Mouse (Mus musculus): ENCODE results near the gene Vwa3b. TPM values are rescaled to one million over a fixed set of nuclear protein-coding genes. Genes with fewer than 3 reads are reported as not detected.

Gene Vwa3b
- polyA plus RNA-seq, 1 experiment from 2014 or later: 0.42 TPM

DNA sequence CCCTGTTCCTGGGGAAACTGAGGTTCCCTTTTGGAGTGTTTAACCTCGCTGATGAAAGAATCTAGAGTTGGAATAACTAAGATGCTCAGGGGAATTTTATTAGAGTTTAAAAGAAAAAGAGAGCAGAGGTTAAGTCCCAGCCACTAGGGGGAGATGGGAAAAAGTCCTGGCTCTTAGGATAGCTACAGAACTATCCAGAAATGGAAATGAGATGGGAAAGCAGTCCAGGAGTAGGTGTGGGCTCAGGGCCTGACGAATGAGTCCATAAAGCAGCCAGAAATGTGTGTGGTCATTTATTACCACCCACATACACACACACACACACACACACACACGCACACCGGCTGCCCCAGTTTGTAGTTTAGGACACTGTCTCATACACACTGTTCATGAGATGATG, 168.2 kb downstream of the Vwa3b start:
- Histone ChIP-seq H3K4me3 (ENCODE audit: low read depth, low read length) (no peak overlapping the region), H3K9me3 (ENCODE audit: control insufficient read depth, low read length) (no peaks in the 10 kb centered on the region), H3K36me3 (ENCODE audit: control insufficient read depth, insufficient read depth, low read length) (no peaks in the 10 kb centered on the region), H3K4me2 (ENCODE audit: low read depth) (no peak overlapping the region), H3K4me1 (ENCODE audit: control insufficient read depth, insufficient read depth, low read length) (no peaks in the 10 kb centered on the region), H3K27me3 (ENCODE audit: control insufficient read depth, insufficient read depth, low read length) (no peaks in the 10 kb centered on the region), H3K27ac (ENCODE audit: low read depth, low read length) (no peak overlapping the region), H3K9ac (ENCODE audit: low read length) (no peak overlapping the region)
- 59% methylated on average over 4 of the region's 4 CpGs for whole genome bisulfite sequencing
- no peak for DNase-seq (ENCODE audit: low spot score)
- ATAC-seq (ENCODE audit: insufficient read depth, low FRiP score, low TSS enrichment): no peak

DNA sequence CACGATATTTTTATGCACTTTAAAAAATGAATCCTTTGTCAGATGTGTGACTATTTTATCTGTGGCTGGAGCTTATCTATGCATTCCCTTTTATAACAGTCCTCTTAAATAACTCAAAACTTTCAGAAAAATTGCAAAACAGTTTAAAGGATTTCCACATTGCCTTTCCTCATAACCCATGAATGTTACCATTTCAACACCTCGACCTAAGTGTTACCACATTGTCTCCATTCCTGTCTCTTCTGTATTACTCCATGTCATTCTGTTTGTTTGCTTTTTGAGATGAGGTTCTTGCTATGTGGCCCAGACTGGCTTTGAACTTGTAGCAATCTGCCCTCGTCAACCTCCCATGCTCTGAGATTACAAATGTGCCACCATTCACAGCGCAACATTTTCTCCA, 175.0 kb downstream of the Vwa3b start:
- WGBS: 92% methylated on average over 4 of the region's 4 CpGs
- Histone ChIP-seq H3K4me1 (ENCODE audit: control insufficient read depth, insufficient read depth, low read length) (no peaks in the 10 kb centered on the region), H3K36me3 (ENCODE audit: control insufficient read depth, insufficient read depth, low read length) (no peaks in the 10 kb centered on the region), H3K9ac (ENCODE audit: low read length) (no peak overlapping the region), H3K9me3 (ENCODE audit: control insufficient read depth, low read length) (no peaks in the 10 kb centered on the region), H3K27ac (ENCODE audit: low read depth, low read length) (no peak overlapping the region), H3K4me2 (ENCODE audit: low read depth) (no peak overlapping the region), H3K4me3 (ENCODE audit: low read depth, low read length) (no peak overlapping the region), H3K27me3 (ENCODE audit: control insufficient read depth, insufficient read depth, low read length) (no peaks in the 10 kb centered on the region)
- ATAC-seq (ENCODE audit: insufficient read depth, low FRiP score, low TSS enrichment): no peak
- no peak for DNase-seq (ENCODE audit: low spot score)

DNA sequence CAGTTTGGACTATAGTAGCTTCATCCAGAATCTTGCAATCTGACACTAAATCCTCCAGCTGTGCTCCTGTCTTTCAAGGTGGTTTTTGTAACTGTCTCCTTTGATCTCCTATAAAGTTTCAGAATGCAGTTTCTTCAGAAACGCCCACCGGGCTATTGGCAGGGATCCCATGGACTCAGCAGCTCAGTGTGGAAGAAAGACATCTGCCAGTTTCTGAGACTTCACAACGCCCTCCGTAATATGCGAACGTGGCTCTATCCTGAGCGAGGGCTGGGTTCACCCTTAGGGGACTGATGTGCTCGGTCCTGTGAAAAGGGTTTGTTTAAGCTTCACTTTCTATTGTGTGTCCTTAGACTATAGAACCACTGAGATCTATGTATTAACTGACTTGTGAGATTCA, 181.3 kb downstream of the Vwa3b start:
- Histone ChIP-seq H3K4me2 (ENCODE audit: low read depth) (no peak overlapping the region), H3K36me3 (ENCODE audit: control insufficient read depth, insufficient read depth, low read length) (no peaks in the 10 kb centered on the region), H3K27me3 (ENCODE audit: control insufficient read depth, insufficient read depth, low read length) (no peaks in the 10 kb centered on the region), H3K4me3 (ENCODE audit: low read depth, low read length) (no peak overlapping the region), H3K9me3 (ENCODE audit: control insufficient read depth, low read length) (no peaks in the 10 kb centered on the region), H3K27ac (ENCODE audit: low read depth, low read length) (no peak overlapping the region), H3K9ac (ENCODE audit: low read length) (no peak overlapping the region), H3K4me1 (ENCODE audit: control insufficient read depth, insufficient read depth, low read length) (no peaks in the 10 kb centered on the region)
- ATAC-seq (ENCODE audit: insufficient read depth, low FRiP score, low TSS enrichment) (no peak), DNase-seq (ENCODE audit: low spot score) (no peak)
- WGBS: 87% methylated on average over 8 of the region's 8 CpGs

DNA sequence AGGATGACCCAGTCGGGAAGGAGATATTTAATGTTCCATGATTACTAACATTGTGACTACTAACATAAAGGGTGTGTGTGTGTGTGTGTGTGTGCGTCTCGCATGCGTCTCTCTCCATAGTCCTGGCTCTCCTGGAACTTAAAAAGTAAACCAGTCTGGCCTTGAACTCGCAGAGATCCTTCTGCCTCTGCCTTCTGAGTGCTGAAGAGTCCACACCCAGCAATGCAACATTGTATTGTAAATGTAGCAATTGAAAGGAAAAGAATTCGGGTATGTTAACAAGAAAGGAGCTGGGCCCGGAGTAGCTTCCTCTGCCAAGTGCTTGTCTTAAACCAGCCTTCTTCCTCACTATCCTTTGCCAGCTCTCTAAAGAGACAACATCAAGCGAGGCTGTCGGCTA, 186.0 kb downstream of the Vwa3b start:
- Histone ChIP-seq H3K27ac (ENCODE audit: low read depth, low read length) (no peak overlapping the region), H3K9ac (ENCODE audit: low read length) (no peak overlapping the region), H3K9me3 (ENCODE audit: control insufficient read depth, low read length) (no peaks in the 10 kb centered on the region), H3K4me2 (ENCODE audit: low read depth) (no peak overlapping the region), H3K4me3 (ENCODE audit: low read depth, low read length) (no peak overlapping the region), H3K36me3 (ENCODE audit: control insufficient read depth, insufficient read depth, low read length) (no peaks in the 10 kb centered on the region), H3K4me1 (ENCODE audit: control insufficient read depth, insufficient read depth, low read length) (no peaks in the 10 kb centered on the region), H3K27me3 (ENCODE audit: control insufficient read depth, insufficient read depth, low read length) (no peaks in the 10 kb centered on the region)
- 89% methylated on average over 9 of the region's 9 CpGs for WGBS
- DNase-seq (ENCODE audit: low spot score) (no peak), ATAC-seq (ENCODE audit: insufficient read depth, low FRiP score, low TSS enrichment) (no peak)

DNA sequence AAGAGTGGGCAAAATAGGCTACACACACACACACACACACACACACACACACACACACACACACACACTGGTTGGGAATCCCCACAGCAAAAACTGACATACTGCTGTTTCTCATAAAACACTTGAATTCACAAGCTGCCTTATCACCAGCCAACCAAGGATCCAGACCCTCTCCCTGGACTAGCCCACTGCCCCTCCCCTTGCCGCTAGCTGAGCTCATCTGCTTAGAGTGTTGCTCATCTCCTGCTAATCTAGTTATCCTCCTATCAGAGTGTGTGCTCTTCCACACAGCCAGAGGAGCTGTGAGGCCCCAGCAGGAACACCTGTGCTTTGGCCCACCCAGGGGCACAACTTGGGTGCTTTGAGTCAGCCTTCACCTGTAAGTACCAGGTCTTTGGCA, 187.7 kb downstream of the Vwa3b start, which contains the start of gene Cnga3:
Gene Cnga3 (plus strand): TSS at position 291 of the 400 bp plus-strand sequence.
- Histone ChIP-seq H3K9ac (ENCODE audit: low read length) (no peak within 1 kb of the TSS), H3K27me3 (ENCODE audit: control insufficient read depth, insufficient read depth, low read length) (no peaks in the 10 kb centered on the region), H3K4me3 (ENCODE audit: low read depth, low read length) (no peak within 1 kb of the TSS), H3K9me3 (ENCODE audit: control insufficient read depth, low read length) (no peaks in the 10 kb centered on the region), H3K4me2 (ENCODE audit: low read depth) (no peak within 1 kb of the TSS), H3K27ac (ENCODE audit: low read depth, low read length) (no peak within 1 kb of the TSS), H3K36me3 (ENCODE audit: control insufficient read depth, insufficient read depth, low read length) (no peaks in the 10 kb centered on the region), H3K4me1 (ENCODE audit: control insufficient read depth, insufficient read depth, low read length) (no peaks in the 10 kb centered on the region)
- WGBS: 65% methylated on average over 1 of the region's 1 CpGs
- DNase-seq (ENCODE audit: low spot score): no peak
- no peak for ATAC-seq (ENCODE audit: insufficient read depth, low FRiP score, low TSS enrichment)

DNA sequence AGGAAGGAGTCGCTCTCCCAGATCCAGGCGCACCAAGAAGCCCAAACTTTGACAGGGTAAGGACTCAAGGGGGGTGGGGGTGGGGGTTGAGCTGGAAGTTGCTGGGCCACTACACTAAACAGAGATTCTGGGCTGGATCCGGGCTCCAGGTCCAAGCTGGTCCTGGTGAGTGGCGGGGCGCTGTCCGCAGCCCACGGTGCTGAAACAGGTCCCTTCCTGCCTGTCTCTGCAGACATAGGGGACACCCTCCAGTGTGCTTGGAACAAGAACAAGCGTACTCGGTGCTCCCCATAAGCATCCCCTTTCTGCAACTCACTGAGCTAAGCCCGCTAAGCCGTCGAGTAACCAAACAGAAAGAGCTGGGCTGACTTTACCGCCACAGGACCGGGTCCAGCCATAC, 192.0 kb downstream of the Vwa3b start:
- H3K36me3 ChIP-seq (ENCODE audit: control insufficient read depth, insufficient read depth, low read length): no peaks in the 10 kb centered on the region
- no peak overlapping the region for H3K4me2 ChIP-seq (ENCODE audit: low read depth)
- no peak overlapping the region for H3K27ac ChIP-seq (ENCODE audit: low read depth, low read length)
- H3K9ac ChIP-seq (ENCODE audit: low read length): no peak overlapping the region
- 7% methylated on average over 14 of the region's 14 CpGs for WGBS
- DNase-seq (ENCODE audit: low spot score): peak; percentile 66
- no peaks in the 10 kb centered on the region for H3K4me1 ChIP-seq (ENCODE audit: control insufficient read depth, insufficient read depth, low read length)
- no peaks in the 10 kb centered on the region for H3K9me3 ChIP-seq (ENCODE audit: control insufficient read depth, low read length)
- H3K4me3 ChIP-seq (ENCODE audit: low read depth, low read length): no peak overlapping the region
- H3K27me3 ChIP-seq (ENCODE audit: control insufficient read depth, insufficient read depth, low read length): no peaks in the 10 kb centered on the region
- no peak for ATAC-seq (ENCODE audit: insufficient read depth, low FRiP score, low TSS enrichment)

DNA sequence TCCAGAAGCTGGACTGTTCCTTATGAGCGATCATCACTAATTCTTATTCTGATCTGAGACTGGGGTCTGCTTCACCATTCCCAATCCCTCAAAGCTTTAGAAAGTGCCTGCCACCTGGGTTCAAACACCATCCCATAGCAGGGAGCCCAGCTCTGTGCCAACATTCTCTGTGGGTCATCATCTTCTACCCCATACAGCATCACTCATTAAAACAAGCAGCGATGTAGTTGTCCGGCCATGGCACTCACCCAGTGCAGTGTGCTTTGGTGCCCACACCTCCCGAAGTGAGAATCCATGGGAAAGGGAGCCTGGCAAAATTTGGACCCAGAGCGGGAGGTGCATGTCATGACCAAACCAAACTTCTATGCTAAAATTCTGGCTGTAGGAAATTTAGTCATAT, 193.2 kb downstream of the Vwa3b start:
- WGBS: 88% methylated on average over 5 of the region's 5 CpGs
- H3K4me1 ChIP-seq (ENCODE audit: control insufficient read depth, insufficient read depth, low read length): no peaks in the 10 kb centered on the region
- no peaks in the 10 kb centered on the region for H3K9me3 ChIP-seq (ENCODE audit: control insufficient read depth, low read length)
- no peak overlapping the region for H3K4me3 ChIP-seq (ENCODE audit: low read depth, low read length)
- no peak overlapping the region for H3K4me2 ChIP-seq (ENCODE audit: low read depth)
- H3K36me3 ChIP-seq (ENCODE audit: control insufficient read depth, insufficient read depth, low read length): no peaks in the 10 kb centered on the region
- no peak overlapping the region for H3K9ac ChIP-seq (ENCODE audit: low read length)
- DNase-seq (ENCODE audit: low spot score) (no peak), ATAC-seq (ENCODE audit: insufficient read depth, low FRiP score, low TSS enrichment) (no peak)
- no peak overlapping the region for H3K27ac ChIP-seq (ENCODE audit: low read depth, low read length)
- H3K27me3 ChIP-seq (ENCODE audit: control insufficient read depth, insufficient read depth, low read length): no peaks in the 10 kb centered on the region

DNA sequence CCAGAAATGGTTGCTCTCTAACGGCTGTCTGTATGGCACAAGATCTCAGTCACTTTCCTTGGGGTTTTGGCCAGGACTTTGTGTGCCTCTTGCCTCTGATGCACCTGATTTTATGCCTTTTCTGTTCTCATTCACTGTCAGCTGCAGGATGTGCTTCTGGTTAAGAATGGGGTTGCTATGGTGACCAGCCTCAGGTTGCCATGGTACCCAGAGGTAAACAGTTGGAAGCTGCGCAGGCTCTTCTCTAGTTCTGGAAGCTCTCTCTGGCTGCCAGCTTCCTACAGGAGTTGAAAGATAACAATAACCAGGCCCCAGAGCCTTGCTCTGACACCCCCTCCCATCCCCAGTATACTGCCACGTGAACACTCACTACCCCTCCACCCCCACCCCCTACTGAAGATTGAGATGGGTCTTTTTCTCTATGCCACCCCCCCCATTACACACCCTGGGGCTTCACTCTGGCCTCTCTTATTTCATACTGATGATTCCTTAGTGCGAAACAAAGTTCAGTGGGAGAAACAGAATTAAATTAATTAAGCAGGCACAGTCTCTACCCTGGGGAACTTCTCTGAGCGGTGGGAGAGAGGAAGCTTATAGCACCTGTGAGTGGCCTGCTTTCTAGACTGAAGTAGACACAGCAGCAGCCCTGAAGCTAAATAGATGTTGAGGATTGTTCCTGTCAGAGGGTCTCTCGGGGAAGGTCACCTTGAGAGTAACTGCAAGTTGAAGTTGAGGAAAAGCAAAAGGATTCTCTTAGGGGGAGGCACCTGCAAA, 193.9 kb downstream of the Vwa3b start:
- Histone ChIP-seq H3K9me3 (ENCODE audit: control insufficient read depth, low read length) (no peaks in the 10 kb centered on the region), H3K27ac (ENCODE audit: low read depth, low read length) (no peak overlapping the region), H3K9ac (ENCODE audit: low read length) (no peak overlapping the region), H3K4me1 (ENCODE audit: control insufficient read depth, insufficient read depth, low read length) (no peaks in the 10 kb centered on the region), H3K36me3 (ENCODE audit: control insufficient read depth, insufficient read depth, low read length) (no peaks in the 10 kb centered on the region), H3K4me3 (ENCODE audit: low read depth, low read length) (no peak overlapping the region), H3K27me3 (ENCODE audit: control insufficient read depth, insufficient read depth, low read length) (no peaks in the 10 kb centered on the region), H3K4me2 (ENCODE audit: low read depth) (no peak overlapping the region)
- peak; percentile 58; the same call in 1 of the 2 replicates for ATAC-seq (ENCODE audit: insufficient read depth, low FRiP score, low TSS enrichment)
- WGBS: 49% methylated on average over 6 of the region's 6 CpGs
- DNase-seq (ENCODE audit: low spot score): peak; percentile 65

DNA sequence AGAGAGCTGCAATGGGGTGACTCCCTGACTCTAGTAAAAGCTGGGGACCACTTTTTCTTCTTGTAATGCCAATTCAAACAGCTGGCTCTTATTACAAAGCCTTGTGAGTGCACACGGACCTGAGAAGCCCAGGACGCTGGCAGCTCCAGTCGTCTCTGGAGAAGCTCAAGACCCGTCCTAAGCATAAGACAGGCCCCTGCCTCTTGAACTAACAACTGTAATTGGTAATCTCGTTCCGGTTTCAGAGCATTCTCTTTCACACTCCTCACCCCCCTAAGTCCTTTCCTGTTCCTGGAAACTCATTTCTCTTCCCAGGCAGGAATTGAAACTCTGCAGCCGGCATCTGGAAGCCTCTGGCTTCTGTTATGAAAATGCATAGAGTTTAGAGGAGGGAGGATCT, 195.6 kb downstream of the Vwa3b start:
- H3K4me3 ChIP-seq (ENCODE audit: low read depth, low read length): no peak overlapping the region
- no peak overlapping the region for H3K27ac ChIP-seq (ENCODE audit: low read depth, low read length)
- 77% methylated on average over 7 of the region's 7 CpGs for WGBS
- H3K4me2 ChIP-seq (ENCODE audit: low read depth): no peak overlapping the region
- H3K36me3 ChIP-seq (ENCODE audit: control insufficient read depth, insufficient read depth, low read length): no peaks in the 10 kb centered on the region
- no peaks in the 10 kb centered on the region for H3K9me3 ChIP-seq (ENCODE audit: control insufficient read depth, low read length)
- no peaks in the 10 kb centered on the region for H3K4me1 ChIP-seq (ENCODE audit: control insufficient read depth, insufficient read depth, low read length)
- no peak for ATAC-seq (ENCODE audit: insufficient read depth, low FRiP score, low TSS enrichment)
- no peak for DNase-seq (ENCODE audit: low spot score)
- no peaks in the 10 kb centered on the region for H3K27me3 ChIP-seq (ENCODE audit: control insufficient read depth, insufficient read depth, low read length)
- H3K9ac ChIP-seq (ENCODE audit: low read length): no peak overlapping the region
